Mouse (Mus musculus): ENCODE measurements at regions not wholly inside any gene's neighbourhood (a gene's known extent, or its start where the extent isn't known, plus 50 kb on each side); places are given as distances from the start of the nearest gene placed in this dataset.

GRCm38 (mm10) chr3:157754826-157755225, 170.1 kb downstream of the Cth start:
- no peaks in the 10 kb centered on the region for H3K36me3 ChIP-seq (ENCODE audit: control insufficient read depth, insufficient read depth, low read length)
- 64% methylated on average over 4 of the region's 4 CpGs for WGBS
- H3K27me3 ChIP-seq (ENCODE audit: control insufficient read depth, insufficient read depth, low read depth, low read length) = no peaks in the 10 kb centered on the region
- H3K9me3 ChIP-seq (ENCODE audit: control insufficient read depth, low read length) = peaks cover 2% of the 10 kb centered on the region; the same call in 1 of the 2 replicates
- no peak overlapping the region for H3K4me2 ChIP-seq (ENCODE audit: low read depth, low read length)
- ATAC-seq (ENCODE audit: low read depth) = no peak
- H3K4me3 ChIP-seq (ENCODE audit: low read length) = no peak overlapping the region
- H3K27ac ChIP-seq (ENCODE audit: low read length) = no peak overlapping the region
- H3K9ac ChIP-seq (ENCODE audit: low read length) = no peak overlapping the region
- H3K4me1 ChIP-seq (replicated peaks; ENCODE audit: control insufficient read depth, insufficient read depth, low read length) = no peaks in the 10 kb centered on the region

- Histone ChIP-seq H3K4me3 (ENCODE audit: low read length) (no peak overlapping the region), H3K4me1 (replicated peaks; ENCODE audit: control insufficient read depth, insufficient read depth, low read length) (no peaks in the 10 kb centered on the region), H3K9me3 (ENCODE audit: control insufficient read depth, low read length) (no peaks in the 10 kb centered on the region), H3K9ac (ENCODE audit: low read length) (no peak overlapping the region), H3K27me3 (ENCODE audit: control insufficient read depth, insufficient read depth, low read depth, low read length) (no peaks in the 10 kb centered on the region), H3K27ac (ENCODE audit: low read length) (no peak overlapping the region), H3K4me2 (ENCODE audit: low read depth, low read length) (no peak overlapping the region), H3K36me3 (ENCODE audit: control insufficient read depth, insufficient read depth, low read length) (no peaks in the 10 kb centered on the region)
- WGBS = 63% methylated on average over 3 of the region's 3 CpGs
- no peak for ATAC-seq (ENCODE audit: low read depth)
Observed at GRCm38 (mm10) chr3:157750266-157750665, 174.6 kb downstream of the Cth start.

DNA sequence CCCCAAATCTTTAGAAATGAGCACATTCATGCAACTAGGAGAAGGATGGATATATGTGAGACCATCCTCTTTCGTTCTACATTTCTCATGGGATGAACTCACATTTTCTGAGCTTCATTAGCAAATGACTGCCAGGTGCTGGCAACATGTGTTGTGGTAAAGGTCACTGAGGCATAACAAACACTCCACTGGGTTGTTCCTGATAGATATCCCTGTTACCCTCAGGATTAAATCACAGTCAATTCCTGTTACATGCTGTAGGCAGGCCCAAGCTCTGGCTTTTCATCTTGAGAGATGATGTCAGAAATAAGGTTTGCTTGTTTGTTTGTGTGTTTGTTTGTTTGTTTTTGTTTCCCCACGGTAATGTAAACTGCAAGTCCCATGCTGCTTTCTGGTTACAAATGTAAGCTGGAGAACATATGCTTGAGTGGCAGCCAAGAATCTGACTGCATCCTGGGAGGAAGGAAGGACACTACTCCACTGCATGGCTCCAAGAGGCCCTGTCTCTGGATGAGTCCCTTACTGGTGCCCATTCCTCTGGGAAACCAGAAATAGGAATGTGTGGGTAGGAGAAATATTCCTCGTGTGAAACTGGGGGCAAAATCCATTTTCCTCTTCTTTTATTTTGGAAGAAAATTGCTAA, 176.4 kb downstream of the Cth start:
- 48% methylated on average over 3 of the region's 3 CpGs for WGBS
- Histone ChIP-seq H3K4me1 (replicated peaks; ENCODE audit: control insufficient read depth, insufficient read depth, low read length) (no peaks in the 10 kb centered on the region), H3K4me2 (ENCODE audit: low read depth, low read length) (no peak overlapping the region), H3K9ac (ENCODE audit: low read length) (no peak overlapping the region), H3K27me3 (ENCODE audit: control insufficient read depth, insufficient read depth, low read depth, low read length) (no peaks in the 10 kb centered on the region), H3K36me3 (ENCODE audit: control insufficient read depth, insufficient read depth, low read length) (no peaks in the 10 kb centered on the region), H3K27ac (ENCODE audit: low read length) (no peak overlapping the region), H3K4me3 (ENCODE audit: low read length) (no peak overlapping the region), H3K9me3 (ENCODE audit: control insufficient read depth, low read length) (no peaks in the 10 kb centered on the region)
- ATAC-seq (ENCODE audit: low read depth) = no peak; the same call in 1 of the 2 replicates

- WGBS = 44% methylated on average over 1 of the region's 1 CpGs
- H3K4me3 ChIP-seq (ENCODE audit: low read length) = no peak overlapping the region
- H3K36me3 ChIP-seq (ENCODE audit: control insufficient read depth, insufficient read depth, low read length) = no peaks in the 10 kb centered on the region
- H3K9ac ChIP-seq (ENCODE audit: low read length) = no peak overlapping the region
- H3K27ac ChIP-seq (ENCODE audit: low read length) = no peak overlapping the region
- H3K9me3 ChIP-seq (ENCODE audit: control insufficient read depth, low read length) = no peaks in the 10 kb centered on the region
- H3K4me2 ChIP-seq (ENCODE audit: low read depth, low read length) = no peak overlapping the region
- no peak for ATAC-seq (ENCODE audit: low read depth)
- H3K4me1 ChIP-seq (replicated peaks; ENCODE audit: control insufficient read depth, insufficient read depth, low read length) = no peaks in the 10 kb centered on the region
- H3K27me3 ChIP-seq (ENCODE audit: control insufficient read depth, insufficient read depth, low read depth, low read length) = no peaks in the 10 kb centered on the region
Observed at GRCm38 (mm10) chr3:157743000-157743399, 176.3 kb downstream of the Ptger3 start.

- no peaks in the 10 kb centered on the region for H3K4me1 ChIP-seq (replicated peaks; ENCODE audit: control insufficient read depth, insufficient read depth, low read length)
- no peaks in the 10 kb centered on the region for H3K27me3 ChIP-seq (ENCODE audit: control insufficient read depth, insufficient read depth, low read depth, low read length)
- 58% methylated on average over 1 of the region's 1 CpGs for WGBS
- H3K27ac ChIP-seq (ENCODE audit: low read length) = no peak overlapping the region
- no peaks in the 10 kb centered on the region for H3K9me3 ChIP-seq (ENCODE audit: control insufficient read depth, low read length)
- no peaks in the 10 kb centered on the region for H3K36me3 ChIP-seq (ENCODE audit: control insufficient read depth, insufficient read depth, low read length)
- no peak overlapping the region for H3K4me2 ChIP-seq (ENCODE audit: low read depth, low read length)
- no peak overlapping the region for H3K9ac ChIP-seq (ENCODE audit: low read length)
- no peak for ATAC-seq (ENCODE audit: low read depth)
- no peak overlapping the region for H3K4me3 ChIP-seq (ENCODE audit: low read length)
Observed at GRCm38 (mm10) chr3:157739628-157740294, 173.1 kb downstream of the Ptger3 start.

GRCm38 (mm10) chr3:157732136-157732940, 165.6 kb downstream of the Ptger3 start:
- H3K9ac ChIP-seq (ENCODE audit: low read length) = no peak overlapping the region
- WGBS = 69% methylated on average over 4 of the region's 4 CpGs
- no peak for ATAC-seq (ENCODE audit: low read depth)

GRCm38 (mm10) chr3:157729711-157730367, 163.1 kb downstream of the Ptger3 start:
- WGBS = 62% methylated on average over 1 of the region's 1 CpGs
- Histone ChIP-seq H3K36me3 (ENCODE audit: control insufficient read depth, insufficient read depth, low read length) (no peaks in the 10 kb centered on the region), H3K9ac (ENCODE audit: low read length) (no peak overlapping the region), H3K27ac (ENCODE audit: low read length) (no peak overlapping the region), H3K4me3 (ENCODE audit: low read length) (no peak overlapping the region), H3K9me3 (ENCODE audit: control insufficient read depth, low read length) (no peaks in the 10 kb centered on the region), H3K4me1 (replicated peaks; ENCODE audit: control insufficient read depth, insufficient read depth, low read length) (no peaks in the 10 kb centered on the region), H3K27me3 (ENCODE audit: control insufficient read depth, insufficient read depth, low read depth, low read length) (no peaks in the 10 kb centered on the region), H3K4me2 (ENCODE audit: low read depth, low read length) (no peak overlapping the region)
- ATAC-seq (ENCODE audit: low read depth) = no peak

More at GRCm38 (mm10) chr3:157732136-157732940, 165.6 kb downstream of the Ptger3 start:
- Histone ChIP-seq H3K36me3 (ENCODE audit: control insufficient read depth, insufficient read depth, low read length) (no peaks in the 10 kb centered on the region), H3K9me3 (ENCODE audit: control insufficient read depth, low read length) (no peaks in the 10 kb centered on the region), H3K4me3 (ENCODE audit: low read length) (no peak overlapping the region), H3K4me2 (ENCODE audit: low read depth, low read length) (no peak overlapping the region), H3K27ac (ENCODE audit: low read length) (no peak overlapping the region), H3K4me1 (replicated peaks; ENCODE audit: control insufficient read depth, insufficient read depth, low read length) (no peaks in the 10 kb centered on the region), H3K27me3 (ENCODE audit: control insufficient read depth, insufficient read depth, low read depth, low read length) (no peaks in the 10 kb centered on the region)

DNA sequence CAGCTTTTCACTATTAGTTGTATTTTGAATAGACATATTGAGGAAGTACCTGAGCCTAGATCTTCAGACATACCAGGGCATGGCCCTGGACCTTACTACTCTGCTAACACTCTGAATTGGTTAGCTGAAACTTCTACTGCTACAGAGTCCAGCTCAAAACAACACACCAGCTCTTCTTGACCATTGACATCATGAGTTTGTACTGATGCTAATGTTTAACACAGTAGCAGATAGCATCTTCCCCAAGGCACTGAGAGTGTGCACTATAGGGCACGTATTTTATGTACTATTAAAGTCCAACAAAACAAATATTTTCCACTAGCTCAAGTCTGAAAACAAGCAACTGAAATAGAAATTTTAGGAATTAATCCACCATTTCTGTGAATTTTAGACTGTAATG, 157.8 kb downstream of the Ptger3 start:
- ATAC-seq (ENCODE audit: low read depth) = no peak
- no peaks in the 10 kb centered on the region for H3K4me1 ChIP-seq (replicated peaks; ENCODE audit: control insufficient read depth, insufficient read depth, low read length)
- no peak overlapping the region for H3K27ac ChIP-seq (ENCODE audit: low read length)
- no peaks in the 10 kb centered on the region for H3K9me3 ChIP-seq (ENCODE audit: control insufficient read depth, low read length)
- no peaks in the 10 kb centered on the region for H3K27me3 ChIP-seq (ENCODE audit: control insufficient read depth, insufficient read depth, low read depth, low read length)
- no peak overlapping the region for H3K4me3 ChIP-seq (ENCODE audit: low read length)
- WGBS = 24% methylated on average over 1 of the region's 1 CpGs
- H3K9ac ChIP-seq (ENCODE audit: low read length) = no peak overlapping the region
- H3K36me3 ChIP-seq (ENCODE audit: control insufficient read depth, insufficient read depth, low read length) = no peaks in the 10 kb centered on the region
- H3K4me2 ChIP-seq (ENCODE audit: low read depth, low read length) = no peak overlapping the region

GRCm38 (mm10) chr3:157723184-157723583, 156.5 kb downstream of the Ptger3 start:
- Histone ChIP-seq H3K4me3 (ENCODE audit: low read length) (no peak overlapping the region), H3K27ac (ENCODE audit: low read length) (no peak overlapping the region), H3K36me3 (ENCODE audit: control insufficient read depth, insufficient read depth, low read length) (no peaks in the 10 kb centered on the region), H3K9ac (ENCODE audit: low read length) (no peak overlapping the region), H3K27me3 (ENCODE audit: control insufficient read depth, insufficient read depth, low read depth, low read length) (no peaks in the 10 kb centered on the region), H3K4me2 (ENCODE audit: low read depth, low read length) (no peak overlapping the region), H3K4me1 (replicated peaks; ENCODE audit: control insufficient read depth, insufficient read depth, low read length) (no peaks in the 10 kb centered on the region), H3K9me3 (ENCODE audit: control insufficient read depth, low read length) (no peaks in the 10 kb centered on the region)
- ATAC-seq (ENCODE audit: low read depth) = no peak
- 65% methylated on average over 5 of the region's 5 CpGs for WGBS
